Mouse (Mus musculus) CH12.LX (cell line): ENCODE measurements around the gene Fbln5.

Experiments
- E2F4 ChIP-seq: IDR thresholded peaks from 2 replicates; pipeline ENCODE4 v1.6.1; 2011; ENCODE audit warnings: low read depth, low read length, improper control_type of control experiment; ENCODE audit not compliant: insufficient replicate concordance
- EP300 ChIP-seq: IDR thresholded peaks from 2 replicates; pipeline ENCODE4 v1.6.1; 2011; ENCODE audit warnings: low read length, improper control_type of control experiment
- MAX ChIP-seq: IDR thresholded peaks from 2 replicates; pipeline ENCODE4 v1.6.1; 2011; ENCODE audit warnings: low read length, improper control_type of control experiment
- TCF12 ChIP-seq: IDR thresholded peaks from 2 replicates; pipeline ENCODE4 v1.6.1; 2014; ENCODE audit warnings: low read depth, mild to moderate bottlenecking, inconsistent platforms, low read length, improper control_type of control experiment

DNA sequence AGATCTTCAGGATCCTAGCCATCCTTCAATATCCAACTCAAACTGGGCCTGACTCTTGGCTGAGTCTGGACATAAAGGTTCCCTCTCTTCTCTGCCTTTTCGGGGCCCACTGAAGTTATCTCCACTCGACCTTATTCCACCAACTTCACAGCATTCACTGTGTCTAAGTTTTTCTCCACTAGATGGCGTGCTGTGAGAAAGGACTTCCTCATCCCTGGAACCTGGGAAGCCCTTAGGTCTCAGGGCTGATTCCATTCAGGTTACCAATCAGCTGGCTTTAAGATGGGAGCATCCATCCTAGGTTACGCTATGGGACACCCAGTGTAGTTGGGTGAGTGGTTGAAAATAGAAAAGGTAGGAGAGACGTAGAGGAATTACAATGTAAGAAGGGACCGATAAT lies 7.7 kb downstream of the Fbln5 start:
- no peak for TF ChIP-seq MAX
- TF ChIP-seq EP300 = no peak
- TF ChIP-seq TCF12 = no peak
- TF ChIP-seq E2F4 = no peak
